Mouse (Mus musculus) heart, adult 2 months (tissue): Measurements from ENCODE around the gene Cldn7.

Experiments used
- EP300 ChIP-seq: fragments of 200-500 bp; IDR thresholded peaks from 2 replicates; pipeline ENCODE4 v1.6.1; 2011; ENCODE audit warnings: low read depth, low read length, control low read depth; ENCODE audit not compliant: insufficient read depth
- POLR2A ChIP-seq: fragments of 200-500 bp; IDR thresholded peaks from 2 replicates; pipeline ENCODE4 v1.6.1; 2011; ENCODE audit warnings: mild to moderate bottlenecking, low read depth, low read length, control low read depth; ENCODE audit not compliant: insufficient read depth

DNA sequence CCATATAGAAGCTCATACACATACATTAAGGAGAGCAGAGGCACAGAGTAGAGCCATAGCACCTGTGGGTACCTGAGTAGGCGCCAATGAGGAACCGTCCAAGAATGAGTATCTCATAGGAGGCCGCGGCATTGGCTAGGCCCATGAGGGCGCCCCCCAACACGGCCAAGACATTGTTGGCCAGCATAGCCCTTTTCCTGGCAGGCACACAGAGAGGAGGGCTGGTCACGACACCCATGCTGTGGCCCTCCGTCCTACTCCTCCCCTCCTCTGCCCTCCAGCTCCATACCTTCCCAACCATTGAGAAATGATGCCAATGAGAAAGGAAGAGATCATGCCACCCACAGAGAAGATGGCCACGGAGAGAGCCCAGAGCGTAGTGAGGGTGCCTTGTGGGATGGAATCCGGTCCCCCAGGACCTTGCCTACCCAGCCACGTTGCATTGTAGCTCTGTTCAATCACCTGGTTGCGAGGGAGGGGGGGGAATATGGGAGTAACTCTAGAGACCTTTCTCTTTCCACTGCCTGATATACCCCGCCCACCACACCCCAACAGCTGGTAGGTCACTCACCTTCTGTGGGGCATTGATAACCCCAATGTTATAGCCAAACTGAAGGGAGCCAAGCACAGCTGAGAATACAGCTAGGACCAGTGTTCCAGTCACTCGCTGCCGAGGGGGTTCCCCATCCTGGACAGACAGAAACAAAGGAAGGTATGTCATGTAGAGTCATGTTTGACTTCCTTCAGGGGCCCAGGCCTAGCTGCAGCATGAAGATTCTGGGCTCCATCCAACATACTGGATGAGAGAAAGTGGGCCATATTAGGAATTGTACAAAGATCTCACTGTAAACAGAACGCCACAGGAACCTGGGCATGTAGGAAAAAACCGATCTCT lies 18.3 kb upstream of the Cldn7 start:
- TF ChIP-seq POLR2A (no peak), EP300 (no peak)
